Mouse (Mus musculus) right cerebral cortex, postnatal 4 days (tissue): ENCODE results near the gene Gm3636.
"Not testable (repeated sequence)": the region's sequence is repeated elsewhere in the genome, so short reads cannot be mapped to it uniquely, and the experiment has no call there.

Experiments
- DNase-seq: peaks from one replicate; pipeline ENCODE4 v3.0.0-alpha.2; 2022

The Gm3636 gene

GRCm38 (mm10) chr14:6742232-6742631 is at the start of gene Gm3636:
Gene Gm3636 (minus strand): TSS chr14:6742332.
- not testable (repeated sequence) for DNase-seq

DNA sequence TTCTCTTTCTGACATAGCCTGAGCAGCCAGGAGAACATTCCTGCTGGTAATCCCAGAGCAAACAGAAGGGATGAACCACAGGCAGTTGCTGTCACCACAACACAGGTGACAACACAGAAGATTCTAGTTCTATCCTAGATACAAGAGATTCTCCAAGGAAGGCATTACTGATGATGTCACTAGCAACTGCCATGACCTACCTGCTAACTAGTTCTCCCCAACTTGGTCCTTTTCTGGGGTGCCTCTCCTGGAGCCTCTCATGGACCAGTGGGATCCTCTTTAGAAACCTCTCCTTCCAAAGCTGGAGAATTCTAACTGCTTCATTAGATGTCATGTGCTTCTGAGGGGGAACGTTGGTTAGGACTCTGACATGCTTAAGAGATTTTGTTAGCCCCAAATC is 32.2 kb upstream of the Gm3636 start, which contains the start of gene Gm8362:
Gene Gm8362, minus strand, starts transcription at position 101 of the 400 bp plus-strand sequence.
- not testable (repeated sequence) for DNase-seq

DNA sequence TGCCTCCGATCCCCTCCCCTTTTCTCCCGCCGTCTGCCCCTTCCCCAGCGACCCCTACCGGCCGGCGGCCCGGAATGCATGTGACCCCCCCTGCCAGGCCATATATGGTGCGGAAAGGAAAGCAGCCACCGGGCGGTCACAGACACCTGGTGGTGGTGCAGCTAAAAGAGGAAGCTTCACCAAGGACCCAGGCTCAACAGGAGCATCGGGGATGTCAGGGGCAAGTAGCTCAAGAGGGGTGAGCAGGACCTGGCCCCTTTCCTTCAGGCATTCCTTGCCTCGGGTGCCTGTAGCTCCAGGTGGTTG is 15.1 kb upstream of the Gm3636 start:
- DNase-seq, result peak; percentile 2

DNA sequence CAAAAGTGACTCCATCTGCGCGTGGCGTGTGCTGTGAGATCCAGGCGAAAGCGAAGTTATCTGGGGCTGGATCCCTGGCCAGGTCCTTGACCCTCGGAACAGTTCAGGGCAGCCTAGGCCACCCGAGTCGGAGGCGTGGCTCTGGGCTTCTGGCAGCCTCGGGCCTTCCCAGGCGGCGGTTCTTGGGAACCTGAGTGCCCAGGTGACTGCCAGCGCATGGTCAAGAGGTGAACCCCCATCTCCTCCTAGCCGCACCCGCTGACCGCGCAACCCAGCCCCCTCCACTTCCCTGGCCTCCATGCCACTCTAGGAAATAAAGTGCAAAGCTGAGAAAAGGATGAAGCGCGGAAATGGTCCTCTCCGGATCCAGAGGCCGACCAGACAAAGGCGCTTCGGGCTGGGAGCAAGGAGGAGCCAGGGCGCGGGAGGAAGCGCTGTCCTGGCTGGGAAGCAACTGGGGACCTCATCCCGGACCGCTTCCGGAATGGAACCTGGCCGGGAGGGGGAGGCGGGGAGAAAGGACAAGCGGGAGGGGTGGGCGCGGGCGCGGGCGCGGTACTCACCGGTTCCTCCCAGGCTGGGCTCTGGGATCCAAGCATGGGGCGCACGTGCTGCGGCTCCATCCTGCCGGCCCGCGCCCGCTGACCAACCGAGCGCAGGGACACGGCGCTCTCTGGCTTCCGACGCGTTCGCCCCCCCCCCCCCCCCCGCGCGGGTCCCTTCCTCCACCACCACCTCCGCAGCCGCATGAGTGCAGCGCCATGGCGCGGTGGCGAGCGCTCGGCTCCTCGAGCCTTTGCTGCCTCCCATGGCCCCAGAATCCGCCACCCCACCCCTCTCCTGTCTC is 14.5 kb upstream of the Gm3636 start:
- DNase-seq, result peak; percentile 10

- DNase-seq, result not testable (repeated sequence)
Observed at GRCm38 (mm10) chr14:6720151-6720550, 22.0 kb downstream of the Gm3636 start, which contains the start of gene Gm8050. Gene Gm8050 (minus strand): TSS chr14:6720251.
